Mouse (Mus musculus) lung, postnatal 0 days (tissue): ENCODE results near the gene Smim24.

ENCODE experiments used
- CTCF ChIP-seq: IDR thresholded peaks from 2 replicates; pipeline ENCODE4 v1.5.1; 2016; ENCODE audit warnings: antibody characterized with exemption, mild to moderate bottlenecking
- EP300 ChIP-seq: IDR thresholded peaks from 2 replicates; pipeline ENCODE4 v1.6.1; 2016; ENCODE audit warnings: antibody characterized with exemption, mild to moderate bottlenecking, control low read depth

DNA sequence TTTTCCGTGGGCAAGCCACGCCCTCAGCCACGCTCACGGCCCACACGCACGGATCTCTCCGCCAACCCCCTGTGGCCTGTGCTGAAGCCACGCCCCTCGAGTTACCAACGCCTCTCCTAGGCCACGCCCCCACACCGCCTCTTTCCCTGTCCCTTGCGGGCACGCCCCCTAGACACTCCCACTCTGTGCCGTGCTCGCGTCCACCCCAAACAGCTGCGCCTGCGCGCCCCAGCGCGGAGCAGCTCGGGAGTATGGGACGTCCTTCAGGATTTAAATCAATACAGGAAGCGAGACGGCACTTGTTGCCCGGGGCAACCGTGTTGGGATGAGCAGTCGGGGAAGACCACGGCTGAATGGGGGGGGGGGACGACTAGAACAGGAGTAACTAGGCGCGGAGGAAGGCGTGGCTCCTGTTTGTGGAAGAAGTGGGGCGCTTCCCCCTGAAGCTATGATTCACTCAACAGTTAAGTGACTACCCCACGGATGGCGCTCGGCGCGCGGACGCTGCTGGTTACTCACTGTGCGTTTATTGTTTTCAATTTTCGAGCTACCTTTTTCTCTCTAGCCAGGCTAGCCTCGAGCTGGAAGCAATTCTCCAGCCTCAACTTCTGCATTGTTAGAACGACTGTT lies 14.2 kb upstream of the Smim24 start:
- no peak for TF ChIP-seq EP300
- TF ChIP-seq CTCF: 0 out of 2 replicates have a peak, but pooled peaks have one; percentile 25
